Mouse (Mus musculus) cortical plate, adult 2 months (tissue): ENCODE measurements around the gene Fam189a1.

Experiments used
- CTCF ChIP-seq: fragments of 200-500 bp; IDR thresholded peaks from 2 replicates; pipeline ENCODE4 v1.5.1; 2011; ENCODE audit warnings: mild to moderate bottlenecking, control low read depth, low read length; ENCODE audit not compliant: insufficient read depth; ENCODE audit errors: extremely low read depth
- POLR2A ChIP-seq: fragments of 200-500 bp; IDR thresholded peaks from 2 replicates; pipeline ENCODE4 v1.6.1; 2011; ENCODE audit warnings: mild to moderate bottlenecking, low read length, control low read depth; ENCODE audit not compliant: insufficient read depth; ENCODE audit errors: extremely low read depth

GRCm38 (mm10) chr7:65056864-65057263 lies 99.5 kb downstream of the Fam189a1 start:
- no peak for TF ChIP-seq POLR2A
- TF ChIP-seq CTCF: no peak
